Mouse (Mus musculus) liver, adult 2 months (tissue): ENCODE results near the gene Ahctf1. TPM values are rescaled to one million over a fixed set of nuclear protein-coding genes. Genes with fewer than 3 reads are reported as not detected.
A peak's percentile ranks its signal among the peaks of the same experiment; 100 is the strongest.

ENCODE experiments used
- DNase-seq: peaks from one replicate; pipeline ENCODE4 v3.0.0-alpha.2; 2011; ENCODE audit warnings: low read depth, low spot score; ENCODE audit errors: extremely low read depth
- H3K27ac ChIP-seq: fragments of 200-500 bp; replicated peaks from 2 replicates; pipeline ENCODE4 v1.5.1; 2012; ENCODE audit warnings: low read depth, mild to moderate bottlenecking, control low read depth, inconsistent platforms, low read length; ENCODE audit not compliant: insufficient read depth
- H3K27me3 ChIP-seq: fragments of 200-500 bp; 2 replicates; pipeline ENCODE4 v1.6.1; 2012; ENCODE audit warnings: mild to moderate bottlenecking, moderate library complexity, low read length, inconsistent platforms; ENCODE audit not compliant: control insufficient read depth, insufficient read depth
- H3K36me3 ChIP-seq: fragments of 200-500 bp; 2 replicates; pipeline ENCODE4 v1.6.1; 2012; ENCODE audit warnings: low read length, inconsistent platforms; ENCODE audit not compliant: control insufficient read depth, insufficient read depth
- H3K4me1 ChIP-seq: fragments of 200-500 bp; 2 replicates; pipeline ENCODE4 v1.6.1; 2011; ENCODE audit warnings: low read length; ENCODE audit not compliant: control insufficient read depth, insufficient read depth
- H3K4me3 ChIP-seq: fragments of 200-500 bp; 2 replicates; pipeline ENCODE4 v1.5.1; 2011; ENCODE audit warnings: low read depth, mild to moderate bottlenecking, control low read depth, low read length, moderate library complexity; ENCODE audit not compliant: insufficient read depth
- H3K79me2 ChIP-seq: fragments of 200-500 bp; 2 replicates; pipeline ENCODE4 v1.6.1; 2012; ENCODE audit warnings: inconsistent platforms, mild to moderate bottlenecking, low read length, moderate library complexity; ENCODE audit not compliant: control insufficient read depth, insufficient read depth
- H3K9ac ChIP-seq: fragments of 200-500 bp; 2 replicates; pipeline ENCODE4 v1.6.1; 2012; ENCODE audit warnings: low read depth, mild to moderate bottlenecking, control low read depth, inconsistent platforms, low read length
- CTCF ChIP-seq: fragments of 200-500 bp; IDR thresholded peaks from 2 replicates; pipeline ENCODE4 v1.5.1; 2011; ENCODE audit warnings: low read depth, low read length, control low read depth
- POLR2A ChIP-seq: fragments of 200-500 bp; IDR thresholded peaks from 2 replicates; pipeline ENCODE4 v1.6.1; 2011; ENCODE audit warnings: low read length, control low read depth; ENCODE audit not compliant: insufficient read depth; ENCODE audit errors: extremely low read depth
- WGBS: fragments of 180-500 bp; shearing (Covaris S2); methylation state at CpG from one replicate; pipeline ENCODE4 v1.1.7; 2018; 5-methylcytosine and 5-hydroxymethylcytosine counted together
- polyA plus RNA-seq: library from polyadenylated mRNA; depleted of rRNA; stranded (reverse); fragments of >200 nt; gene quantifications from 2 replicates; pipeline ENCODE4 v1.2.3, GENCODE M21; 2012
- total RNA-seq: library from RNA; depleted of rRNA; stranded (reverse); fragments of >200 nt; gene quantifications from 2 replicates; pipeline ENCODE4 v1.2.3, GENCODE M21; 2014

Gene Ahctf1
- total and polyA plus RNA-seq, 2 experiments, result 5.2 to 34.3 TPM

- no peaks in the 10 kb centered on the region for H3K4me1 ChIP-seq
- H3K9ac ChIP-seq, result no peak overlapping the region
- H3K36me3 ChIP-seq, result peaks cover 71% of the 10 kb centered on the region
- H3K79me2 ChIP-seq, result no peaks in the 10 kb centered on the region; the same call in 1 of the 2 replicates
- no peak for DNase-seq
- no peaks in the 10 kb centered on the region for H3K27me3 ChIP-seq
- no peak overlapping the region for H3K4me3 ChIP-seq
- TF ChIP-seq CTCF (no peak), POLR2A (no peak)
- H3K27ac ChIP-seq, result no peak overlapping the region
These were observed 47.0 kb downstream of the Ahctf1 start for GRCm38 (mm10) chr1:179756477-179756876.

- H3K36me3 ChIP-seq, result peaks cover 67% of the 10 kb centered on the region
- no peak overlapping the region for H3K4me3 ChIP-seq
- H3K4me1 ChIP-seq, result no peaks in the 10 kb centered on the region
- H3K27me3 ChIP-seq, result no peaks in the 10 kb centered on the region
- TF ChIP-seq POLR2A (no peak), CTCF (no peak)
- no peak overlapping the region for H3K27ac ChIP-seq
- WGBS, result 83% methylated on average over 8 of the region's 8 CpGs
- no peaks in the 10 kb centered on the region for H3K79me2 ChIP-seq
- DNase-seq, result no peak
- no peak overlapping the region for H3K9ac ChIP-seq
These were observed 50.5 kb downstream of the Ahctf1 start for GRCm38 (mm10) chr1:179753006-179753405.

GRCm38 (mm10) chr1:179752276-179752675 is 51.2 kb downstream of the Ahctf1 start:
- TF ChIP-seq POLR2A (no peak), CTCF (no peak)
- no peaks in the 10 kb centered on the region for H3K79me2 ChIP-seq
- no peak overlapping the region for H3K4me3 ChIP-seq
- H3K27me3 ChIP-seq, result no peaks in the 10 kb centered on the region
- 97% methylated on average over 11 of the region's 11 CpGs for WGBS
- H3K4me1 ChIP-seq, result no peaks in the 10 kb centered on the region
- H3K36me3 ChIP-seq, result peaks cover 71% of the 10 kb centered on the region
- DNase-seq, result no peak
- H3K9ac ChIP-seq, result no peak overlapping the region
- no peak overlapping the region for H3K27ac ChIP-seq

- H3K36me3 ChIP-seq, result peaks cover 48% of the 10 kb centered on the region
- 96% methylated on average over 9 of the region's 9 CpGs for WGBS
These were observed 58.3 kb downstream of the Ahctf1 start, which contains the start of gene Kif28 for GRCm38 (mm10) chr1:179745171-179745570. TSS of gene Kif28 (minus strand) at chr1:179745271.

GRCm38 (mm10) chr1:179743593-179744193 is 59.8 kb downstream of the Ahctf1 start:
- H3K36me3 ChIP-seq, result peaks cover 36% of the 10 kb centered on the region
- TF ChIP-seq POLR2A (no peak), CTCF (no peak)
- no peak overlapping the region for H3K4me3 ChIP-seq
- WGBS, result 62% methylated on average over 4 of the region's 4 CpGs
- H3K79me2 ChIP-seq, result no peaks in the 10 kb centered on the region
- no peaks in the 10 kb centered on the region for H3K4me1 ChIP-seq
- no peak overlapping the region for H3K27ac ChIP-seq
- H3K9ac ChIP-seq, result no peak overlapping the region
- H3K27me3 ChIP-seq, result no peaks in the 10 kb centered on the region
- peak; percentile 53 for DNase-seq

More at GRCm38 (mm10) chr1:179745171-179745570, 58.3 kb downstream of the Ahctf1 start, which contains the start of gene Kif28:
- Histone ChIP-seq H3K79me2 (no peaks in the 10 kb centered on the region), H3K4me1 (no peaks in the 10 kb centered on the region), H3K9ac (no peak within 1 kb of the TSS), H3K27me3 (no peaks in the 10 kb centered on the region), H3K27ac (no peak within 1 kb of the TSS), H3K4me3 (no peak within 1 kb of the TSS)
- no peak for DNase-seq
- TF ChIP-seq CTCF, result no peak
- TF ChIP-seq POLR2A, result no peak

GRCm38 (mm10) chr1:179736483-179736882 is 67.0 kb downstream of the Ahctf1 start:
- no peaks in the 10 kb centered on the region for H3K36me3 ChIP-seq
- no peak for DNase-seq
- 92% methylated on average over 3 of the region's 3 CpGs for WGBS
- H3K9ac ChIP-seq, result no peak overlapping the region
- H3K4me1 ChIP-seq, result no peaks in the 10 kb centered on the region
- no peaks in the 10 kb centered on the region for H3K79me2 ChIP-seq
- no peak overlapping the region for H3K27ac ChIP-seq
- H3K4me3 ChIP-seq, result no peak overlapping the region
- no peaks in the 10 kb centered on the region for H3K27me3 ChIP-seq
- TF ChIP-seq CTCF (no peak), POLR2A (no peak)
